Mouse (Mus musculus) v-Abl transformed pro-B cells (cell line): ENCODE results near the gene Tlr9.

Source experiments
- in situ Hi-C, 2 experiments: fragments of 400-800 bp; cut with MboI; formaldehyde crosslinking; loops; one replicate each; pipeline ENCODE4 v1.15.1; 2025; ENCODE audit not compliant: unreplicated experiment in 2 of 2

Tlr9 gene

DNA sequence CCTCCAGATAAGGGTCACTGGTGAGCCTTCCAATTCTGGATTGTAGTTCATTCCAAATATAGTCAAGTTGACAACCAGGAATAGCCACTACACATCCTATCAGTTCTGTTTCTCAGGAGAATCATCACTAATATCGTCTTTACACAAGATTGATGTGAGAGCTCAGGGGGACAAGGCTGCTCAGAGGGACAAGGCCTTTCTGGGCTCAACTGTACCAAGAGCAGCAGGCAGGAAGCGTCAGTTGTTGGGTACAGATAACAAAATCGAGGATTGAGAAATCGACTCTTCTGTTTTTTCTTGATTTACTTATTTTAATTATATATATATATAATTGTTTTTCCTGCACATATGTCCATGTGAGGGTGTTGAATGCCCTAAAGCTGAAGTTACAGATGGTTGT is 36.0 kb downstream of the Tlr9 start:
- in situ Hi-C loops, result loop anchor here in 1 of 2 experiments (25.0 kb wide), 2 partner anchors 571 to 771 kb away; no protein-coding TSS in a partner anchor

DNA sequence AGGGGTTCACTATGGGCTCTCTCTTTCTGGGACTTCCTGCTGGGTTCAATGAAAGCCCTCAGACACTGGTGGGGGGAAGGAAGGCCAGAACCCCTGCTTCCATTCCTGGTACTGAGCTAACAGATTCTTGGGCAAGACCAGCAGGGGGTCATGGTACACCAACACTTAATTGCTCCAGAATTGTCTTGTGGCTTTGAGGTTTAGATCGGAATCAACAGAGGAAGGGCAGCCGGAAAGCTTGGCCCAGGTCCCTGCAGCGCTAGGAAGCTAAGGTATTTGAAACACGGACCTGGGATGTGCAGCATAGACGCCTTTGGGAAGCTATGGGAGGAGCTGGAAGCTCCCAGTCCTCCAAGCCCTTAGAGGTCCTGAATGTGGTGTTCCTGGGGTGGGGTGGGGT is 36.6 kb downstream of the Tlr9 start:
- in situ Hi-C loops, result loop anchor here in 1 of 2 experiments (25.0 kb wide), 2 partner anchors 572 to 772 kb away; no protein-coding TSS in a partner anchor

DNA sequence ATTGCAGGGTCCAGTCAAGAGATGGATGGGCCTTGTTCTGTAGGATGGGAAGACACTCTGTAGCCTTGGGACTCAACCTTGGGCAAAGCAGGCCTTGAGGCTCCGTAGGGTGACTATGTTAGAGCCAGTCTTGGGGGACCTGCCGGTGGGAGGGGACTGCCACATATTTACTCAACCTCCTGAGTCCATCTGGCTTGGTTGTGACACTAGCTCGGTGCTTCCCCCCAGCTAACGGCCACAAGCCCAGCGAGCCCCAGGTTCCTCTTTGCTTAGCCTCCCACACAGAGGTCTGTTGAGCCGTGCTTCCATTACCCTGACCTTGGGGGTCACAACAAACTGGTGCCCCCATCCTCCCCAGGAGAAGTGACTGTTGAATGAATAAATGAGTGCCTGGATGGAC is 38.7 kb downstream of the Tlr9 start:
- in situ Hi-C loops, result loop anchor here in 1 of 2 experiments (25.0 kb wide), 2 partner anchors 574 to 774 kb away; no protein-coding TSS in a partner anchor

DNA sequence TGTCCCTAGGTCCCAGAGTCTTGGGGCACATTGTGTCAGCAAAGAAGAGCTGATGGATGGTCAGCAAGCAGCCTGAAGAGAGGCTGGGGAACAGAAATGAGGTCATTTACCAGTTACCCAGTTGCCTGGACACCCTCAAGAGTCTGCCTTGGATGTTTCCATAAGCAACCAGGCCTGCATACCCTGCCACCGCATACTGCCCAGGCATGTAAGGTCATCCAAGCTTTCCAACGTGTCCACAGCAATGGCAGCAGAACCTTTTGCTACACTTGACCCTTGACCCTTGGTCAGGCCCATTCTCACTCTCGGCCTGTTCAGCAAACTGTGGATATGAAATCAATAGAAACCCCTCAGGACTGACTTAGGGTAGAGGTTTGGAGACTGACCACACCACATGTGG is 39.1 kb downstream of the Tlr9 start:
- in situ Hi-C loops, result loop anchor here in 1 of 2 experiments (25.0 kb wide), 2 partner anchors 574 to 774 kb away; no protein-coding TSS in a partner anchor

DNA sequence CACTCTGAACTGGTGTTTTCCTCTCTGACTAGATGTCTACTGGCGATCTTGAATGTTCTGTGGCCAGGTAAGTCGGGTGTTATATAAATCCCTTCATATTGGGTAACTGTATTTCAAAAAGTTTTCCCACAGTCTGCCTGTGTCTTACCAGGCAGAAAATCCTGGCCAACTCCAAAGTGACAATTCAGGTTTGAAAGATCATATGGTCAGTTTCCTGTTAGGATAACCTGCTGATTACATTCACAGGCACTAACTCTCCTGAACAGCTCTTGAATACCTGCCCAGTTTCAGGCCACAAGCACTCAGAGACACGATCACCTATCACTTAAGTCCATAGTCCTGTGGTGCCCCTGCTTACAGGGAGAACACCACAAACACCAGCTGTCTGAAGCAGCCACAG is 39.7 kb downstream of the Tlr9 start:
- in situ Hi-C loops, result loop anchor here in 1 of 2 experiments (25.0 kb wide), 2 partner anchors 575 to 775 kb away; no protein-coding TSS in a partner anchor

DNA sequence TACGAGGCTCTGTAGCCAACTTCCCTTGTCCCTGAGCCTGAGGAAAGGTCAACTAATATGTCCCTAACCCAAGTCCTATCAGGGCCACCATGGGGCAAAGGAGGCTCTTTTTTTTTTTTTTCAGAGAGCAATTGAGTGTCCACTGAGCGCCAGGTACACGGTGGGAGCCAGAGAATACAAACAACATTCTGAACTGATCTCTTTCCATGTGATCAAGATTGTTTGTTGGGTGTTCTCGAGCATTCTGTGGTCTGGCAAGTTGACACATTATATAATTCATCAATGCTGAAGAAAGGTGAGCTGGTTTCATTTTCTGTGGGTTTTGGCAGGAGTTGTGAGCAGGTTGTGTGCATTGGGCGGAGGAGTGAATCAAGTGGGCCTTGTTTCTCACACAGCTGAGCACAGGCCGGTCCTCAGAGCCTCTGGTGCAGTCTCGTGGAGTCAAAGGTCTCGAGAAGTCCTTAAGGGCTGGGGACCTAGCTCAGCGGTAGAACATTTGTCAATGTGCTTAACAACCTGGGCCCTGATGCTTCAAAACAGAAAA is 41.1 kb downstream of the Tlr9 start:
- in situ Hi-C loops, result loop anchor here in 1 of 2 experiments (25.0 kb wide), 2 partner anchors 576 to 776 kb away; no protein-coding TSS in a partner anchor

DNA sequence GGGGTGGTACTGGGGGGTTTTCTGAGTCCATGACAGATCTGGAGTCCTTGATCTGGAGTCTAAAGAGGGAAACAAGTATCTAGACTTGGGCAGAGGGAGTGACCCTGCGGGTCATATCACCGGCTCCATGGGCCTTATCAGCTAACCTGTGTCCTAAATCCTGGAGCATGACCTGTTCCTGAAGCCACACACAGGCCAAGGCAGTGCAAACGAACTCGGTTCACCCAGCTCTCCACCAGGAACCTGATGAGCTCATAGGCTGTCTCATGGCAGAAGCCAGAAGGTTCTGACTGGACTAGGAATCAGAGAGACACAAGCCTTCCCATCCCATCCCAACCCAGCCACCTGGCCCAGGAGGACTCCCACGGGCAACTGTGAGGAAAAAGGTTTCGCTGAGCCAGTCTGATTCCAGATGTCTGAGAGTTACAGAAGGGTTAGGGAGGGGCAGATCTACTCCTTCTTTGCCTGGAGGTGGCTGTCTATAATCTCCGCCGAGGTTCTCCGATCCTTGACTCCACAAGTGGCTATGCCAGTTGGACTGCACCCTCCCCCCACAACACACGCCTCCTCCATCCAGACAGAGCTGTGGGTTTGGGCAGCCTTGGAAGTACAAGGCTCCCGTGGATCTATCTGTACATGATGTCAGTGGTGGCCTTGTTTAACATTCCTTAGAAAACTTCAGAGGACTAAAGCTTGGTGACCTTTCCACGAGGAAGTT is 43.1 kb downstream of the Tlr9 start:
- in situ Hi-C loops, result loop anchor here in 1 of 2 experiments (25.0 kb wide), 2 partner anchors 578 to 778 kb away; no protein-coding TSS in a partner anchor

DNA sequence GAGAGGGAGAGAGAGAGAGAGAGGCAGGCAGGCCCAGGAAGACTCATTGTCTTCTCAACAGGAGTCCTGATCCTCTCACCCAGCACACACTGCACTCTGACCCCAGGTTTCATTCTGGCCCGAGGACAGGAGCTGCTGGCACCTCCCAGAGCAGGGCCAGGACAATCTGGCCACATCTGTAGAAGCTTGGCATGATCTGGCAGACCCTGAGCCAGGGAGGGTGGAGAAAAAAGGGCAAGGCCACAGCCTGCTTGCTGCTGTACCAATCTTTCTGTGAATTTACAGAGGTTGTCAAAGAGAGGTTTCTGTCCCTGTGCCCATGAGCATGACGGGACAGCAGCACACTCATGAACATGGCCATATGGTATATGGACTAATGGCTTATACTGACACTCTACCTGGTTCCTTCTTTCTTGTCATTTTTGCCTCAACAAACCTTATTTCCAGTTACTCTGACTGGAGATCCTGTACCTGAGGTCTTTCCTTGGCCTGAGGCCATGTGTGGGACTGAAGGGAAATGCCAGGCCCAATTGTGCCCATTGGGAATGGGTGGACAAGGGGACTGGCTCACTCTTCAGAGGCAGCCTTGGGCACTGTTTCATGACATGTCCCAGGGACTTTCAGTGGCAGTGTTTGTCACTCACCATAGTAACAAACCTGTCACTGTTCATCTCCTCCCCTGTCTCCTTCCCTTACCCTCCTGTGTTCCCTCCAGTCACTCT is 44.7 kb downstream of the Tlr9 start:
- in situ Hi-C loops, result loop anchor here in 1 of 2 experiments (25.0 kb wide), 2 partner anchors 580 to 780 kb away; no protein-coding TSS in a partner anchor

DNA sequence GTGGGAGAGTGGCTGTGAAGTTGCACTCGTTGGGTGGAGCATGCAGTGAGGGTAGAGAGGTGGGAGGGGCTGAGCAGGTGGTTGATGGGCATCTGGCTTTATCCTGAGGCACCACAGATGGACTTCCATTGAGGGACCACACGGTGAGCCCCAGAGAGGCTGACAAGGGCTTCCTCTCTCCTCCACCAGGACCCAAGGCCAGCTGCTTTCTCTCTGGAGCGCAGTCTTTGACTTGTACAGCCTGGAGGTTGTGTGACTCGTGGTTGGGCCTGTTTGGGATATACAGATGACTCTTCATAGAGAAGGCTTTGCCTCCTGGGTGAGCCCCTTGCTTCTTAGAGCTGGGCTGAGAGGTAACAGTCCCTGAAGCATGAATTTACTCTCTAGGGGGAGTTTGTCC is 46.0 kb downstream of the Tlr9 start:
- in situ Hi-C loops, result loop anchor here in 1 of 2 experiments (25.0 kb wide), 2 partner anchors 581 to 781 kb away; no protein-coding TSS in a partner anchor

DNA sequence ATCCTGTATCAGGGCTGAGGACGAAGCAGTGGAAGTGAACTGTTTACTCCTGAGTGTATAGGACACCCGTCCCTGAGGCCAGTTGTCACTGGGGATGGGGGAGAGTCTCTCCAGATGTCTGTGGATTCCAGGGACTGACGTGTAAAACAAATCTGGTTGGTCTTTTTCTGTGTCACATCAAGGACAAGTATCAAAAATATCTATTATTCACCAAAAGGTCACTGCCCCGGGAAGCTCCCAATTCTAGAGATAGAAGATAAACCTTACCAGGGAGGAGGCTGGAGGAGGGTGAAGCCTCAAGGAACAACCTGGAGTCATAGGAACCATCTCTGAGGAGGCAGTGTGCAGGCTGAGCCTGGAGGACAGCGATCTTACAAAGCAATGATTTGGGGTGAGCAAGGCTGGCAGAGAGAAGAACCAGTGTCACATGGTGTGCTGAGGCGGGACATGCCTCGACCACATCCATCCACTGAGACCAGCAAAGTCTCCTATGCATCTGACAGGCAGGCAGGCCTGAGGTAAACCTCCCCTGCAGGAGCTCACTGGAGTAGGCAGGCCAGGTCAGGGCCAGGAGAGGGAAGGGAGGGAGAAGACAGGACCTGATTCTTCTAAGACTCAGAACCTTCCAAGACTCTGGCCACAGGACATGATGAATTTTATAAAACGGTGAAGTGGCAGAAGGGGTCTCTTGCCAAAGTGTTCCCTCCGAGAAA is 46.8 kb downstream of the Tlr9 start:
- in situ Hi-C loops, result loop anchor here in 1 of 2 experiments (25.0 kb wide), 2 partner anchors 582 to 782 kb away; no protein-coding TSS in a partner anchor

DNA sequence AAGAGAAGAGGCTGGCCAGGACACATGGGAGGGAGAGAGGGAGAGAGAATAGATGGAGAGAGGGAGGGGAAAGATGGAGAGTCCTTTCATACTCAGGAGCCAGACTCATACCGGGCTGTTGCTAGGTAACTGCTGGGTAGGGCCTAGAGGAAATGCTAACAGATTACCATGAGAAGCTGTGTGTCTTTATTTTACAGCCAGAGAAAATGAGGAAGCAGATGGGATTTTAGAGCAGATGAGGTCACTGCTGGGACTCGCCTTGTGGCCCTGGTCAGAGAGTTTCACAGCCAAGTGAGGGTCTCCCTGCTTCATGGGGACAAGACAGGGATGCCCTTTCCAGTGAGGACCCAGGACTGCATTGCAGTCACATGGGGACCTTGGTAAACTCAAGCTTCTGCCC is 47.5 kb downstream of the Tlr9 start:
- in situ Hi-C loops, result loop anchor here in 1 of 2 experiments (25.0 kb wide), 2 partner anchors 583 to 783 kb away; no protein-coding TSS in a partner anchor

DNA sequence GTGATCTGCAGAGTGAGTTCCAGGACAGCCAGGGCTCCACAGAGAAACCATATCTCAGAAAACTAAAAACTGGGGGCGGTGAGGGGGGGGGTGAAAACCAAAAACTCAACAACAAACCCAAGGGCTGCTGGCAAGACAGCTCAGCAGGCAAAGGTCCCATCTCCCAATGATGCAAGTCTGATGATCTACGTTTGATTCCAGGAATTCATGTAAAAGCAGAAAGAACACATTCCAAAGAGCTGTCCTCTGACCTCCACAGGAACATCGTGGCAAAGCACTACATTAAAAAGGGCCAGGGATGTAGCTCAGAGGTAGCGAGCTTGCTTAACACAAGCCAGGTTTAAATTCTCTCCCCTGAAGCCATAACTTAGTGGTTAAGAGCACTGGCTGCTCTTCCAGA is 48.3 kb downstream of the Tlr9 start:
- in situ Hi-C loops, result loop anchor here in 1 of 2 experiments (25.0 kb wide), 2 partner anchors 583 to 783 kb away; no protein-coding TSS in a partner anchor

DNA sequence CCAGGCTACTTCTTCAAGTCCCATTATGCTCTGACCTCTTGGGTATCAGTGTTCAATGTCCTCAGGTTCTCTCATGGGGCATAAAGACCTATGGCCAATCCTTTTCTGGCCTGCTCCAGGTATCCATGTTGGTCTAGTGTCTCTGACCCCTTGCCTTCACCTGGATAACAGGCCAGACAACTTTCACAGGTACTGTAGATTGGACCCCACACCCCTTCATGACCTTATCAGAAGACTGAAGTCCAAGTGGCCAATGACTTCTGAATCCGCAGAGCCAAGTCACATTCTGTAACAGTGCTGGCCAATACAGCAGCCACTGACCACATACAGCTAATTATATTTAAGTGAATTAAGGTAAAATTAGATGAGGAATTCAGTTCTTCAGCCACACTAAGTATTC is 49.9 kb downstream of the Tlr9 start:
- in situ Hi-C loops, result loop anchor here in 1 of 2 experiments (25.0 kb wide), 2 partner anchors 585 to 785 kb away; no protein-coding TSS in a partner anchor

DNA sequence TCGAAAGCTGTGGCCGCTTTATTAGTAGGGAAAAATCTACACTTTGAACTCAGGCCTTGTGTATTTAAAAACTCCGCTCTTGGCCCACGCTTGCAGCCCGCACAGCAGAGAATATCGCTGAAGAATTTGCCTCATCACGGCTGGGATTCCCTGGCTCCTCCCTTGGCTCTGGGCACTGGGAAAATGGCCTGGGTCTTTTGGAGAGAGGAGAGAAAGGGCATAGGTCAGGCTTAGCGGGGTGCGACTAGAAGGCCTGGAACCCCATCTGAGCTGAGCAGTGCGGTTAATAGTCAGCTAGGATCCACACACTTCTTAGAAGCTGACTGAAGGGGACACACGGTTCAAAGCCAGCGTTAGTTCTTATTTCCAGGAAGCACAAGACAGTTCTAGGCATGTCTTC is 50.9 kb downstream of the Tlr9 start:
- in situ Hi-C loops, result loop anchor here in 1 of 2 experiments (25.0 kb wide), 2 partner anchors 586 to 786 kb away; no protein-coding TSS in a partner anchor

DNA sequence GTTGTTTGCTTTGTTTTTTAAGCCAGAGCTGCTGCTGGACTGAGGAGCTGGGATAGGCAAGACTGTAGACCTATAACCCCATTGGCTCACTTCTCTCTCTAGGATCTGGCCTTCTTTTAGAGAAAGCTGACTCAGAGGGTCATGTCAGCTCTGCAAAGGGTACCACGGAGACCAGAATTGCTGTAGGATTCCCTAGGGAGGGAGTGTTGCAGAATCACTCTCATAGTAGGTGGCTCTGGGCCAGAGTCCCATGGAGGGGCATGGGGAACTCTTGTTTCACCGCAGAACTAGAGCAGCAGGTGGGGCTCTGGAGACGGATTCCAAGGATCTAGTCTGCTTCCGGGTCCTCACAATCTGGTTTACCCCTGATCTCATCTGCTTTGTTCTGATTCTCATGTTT is 51.4 kb downstream of the Tlr9 start:
- in situ Hi-C loops, result loop anchor here in 1 of 2 experiments (25.0 kb wide), 2 partner anchors 586 to 786 kb away; no protein-coding TSS in a partner anchor

DNA sequence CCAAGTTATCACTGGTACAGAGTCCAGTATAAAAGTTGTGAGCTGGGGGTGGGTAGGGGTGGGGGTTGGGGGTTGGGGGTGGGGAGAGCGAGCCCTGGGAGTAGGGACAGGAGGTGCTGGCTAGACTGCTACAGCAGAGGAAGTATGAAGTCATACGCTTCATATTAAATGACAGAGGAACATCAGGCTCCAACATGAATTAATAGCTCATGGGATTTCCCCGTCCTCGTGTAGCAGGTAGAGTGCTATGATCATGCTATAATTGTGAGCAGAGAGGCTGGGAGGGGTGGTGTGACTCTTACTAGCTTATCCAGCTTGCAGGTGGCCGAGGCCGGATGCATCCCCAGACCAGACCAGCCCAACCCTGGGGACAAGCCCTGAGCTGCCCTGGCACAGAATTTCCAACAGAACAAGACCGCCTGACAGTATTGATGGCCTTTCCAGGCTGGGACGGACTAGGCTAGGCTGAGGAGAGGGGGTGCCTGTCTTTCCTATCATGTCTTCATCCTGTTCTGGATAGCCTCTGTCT is 52.3 kb downstream of the Tlr9 start:
- in situ Hi-C loops, result loop anchor here (5.0 to 25.0 kb wide), 5 partner anchors 62 to 787 kb away; partner anchors contain the start of genes Col6a6 (in 1 of the 2) and Glyctk (in 1 of the 2)

DNA sequence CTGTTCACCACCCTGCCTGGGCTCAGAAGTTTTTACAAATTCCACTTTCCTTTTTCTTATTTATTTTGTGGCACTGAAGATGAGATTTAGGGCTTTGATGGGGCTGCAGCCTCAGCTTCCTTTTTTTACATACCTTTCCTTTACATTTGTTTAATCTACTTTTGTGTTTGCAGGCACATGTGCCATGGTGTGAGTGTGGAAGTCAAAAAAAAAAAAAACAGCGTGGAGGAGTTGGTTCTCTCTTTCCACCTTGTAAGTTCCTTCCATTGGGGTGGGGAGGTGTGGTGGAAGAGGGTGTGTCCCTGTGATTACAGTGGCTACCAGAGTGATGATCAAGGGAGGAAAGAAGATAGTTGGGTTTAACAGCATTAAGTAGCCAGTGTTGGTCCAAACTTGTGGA is 53.4 kb downstream of the Tlr9 start:
- in situ Hi-C loops, result loop anchor here (5.0 to 25.0 kb wide), 4 partner anchors 64 to 789 kb away; partner anchors contain the start of genes Col6a6 (in 1 of the 2) and Glyctk (in 1 of the 2)
